Mouse (Mus musculus) hindbrain, embryonic 16.5 days (tissue): ENCODE measurements around the gene Pate4. TPM values are rescaled to one million over a fixed set of nuclear protein-coding genes. Genes with fewer than 3 reads are reported as not detected.

ENCODE experiments used
- ATAC-seq: fragments of 200-750 bp; cut with Nextera tagmentation; 2 replicates; pipeline ENCODE4 v1.8.0; 2017; ENCODE audit warnings: moderate TSS enrichment, moderate library complexity
- H3K27ac ChIP-seq: fragments of 300-500 bp; sonication (generic); 2 replicates; pipeline ENCODE4 v1.5.1; 2014; ENCODE audit warnings: low read depth, mild to moderate bottlenecking, control low read depth, low read length, moderate library complexity
- H3K27me3 ChIP-seq: fragments of 300-500 bp; sonication (generic); replicated peaks from 2 replicates; pipeline ENCODE4 v1.6.1; 2014; ENCODE audit warnings: low read length; ENCODE audit not compliant: control insufficient read depth, insufficient read depth
- H3K36me3 ChIP-seq: fragments of 300-500 bp; sonication (generic); 2 replicates; pipeline ENCODE4 v1.6.1; 2014; ENCODE audit warnings: mild to moderate bottlenecking, low read length, moderate library complexity, mixed read lengths; ENCODE audit not compliant: control insufficient read depth, insufficient read depth
- H3K4me1 ChIP-seq: fragments of 300-500 bp; sonication (generic); 2 replicates; pipeline ENCODE4 v1.6.1; 2014; ENCODE audit warnings: low read depth, low read length; ENCODE audit not compliant: control insufficient read depth, insufficient read depth
- H3K4me2 ChIP-seq: fragments of 300-500 bp; sonication (generic); 2 replicates; pipeline ENCODE4 v1.6.1; 2014; ENCODE audit warnings: mild to moderate bottlenecking, low read length, control low read depth, moderate library complexity
- H3K4me3 ChIP-seq: fragments of 300-500 bp; sonication (generic); 2 replicates; pipeline ENCODE4 v1.5.1; 2014; ENCODE audit warnings: mild to moderate bottlenecking, low read length, control low read depth, moderate library complexity
- H3K9ac ChIP-seq: fragments of 300-500 bp; sonication (generic); 2 replicates; pipeline ENCODE4 v1.6.1; 2014; ENCODE audit warnings: low read depth, mild to moderate bottlenecking, control low read depth, low read length, moderate library complexity
- H3K9me3 ChIP-seq: fragments of 300-500 bp; sonication (generic); 2 replicates; pipeline ENCODE4 v1.6.1; 2014; ENCODE audit warnings: mild to moderate bottlenecking, low read length, moderate library complexity; ENCODE audit not compliant: control insufficient read depth
- WGBS: fragments of 180-500 bp; shearing (Covaris S2); extraction: QIAGEN DNeasy Blood & Tissue Kit; methylation state at CpG from one replicate; pipeline ENCODE4 v1.1.7; 2014; 5-methylcytosine and 5-hydroxymethylcytosine counted together
- polyA plus RNA-seq: library from polyadenylated mRNA; unstranded; fragments of >200 nt; fragmentation: Nextera tagmentation; extraction: Ambion mirVana; gene quantifications from 2 replicates; pipeline ENCODE4 v1.2.1, GENCODE M21; 2015

Gene Pate4
- polyA plus RNA-seq, 1 experiment from 2014 or later, result not detected

- H3K36me3 ChIP-seq, result peaks cover 3% of the 10 kb centered on the region
- peak overlapping the region; percentile 80 for H3K9ac ChIP-seq
- H3K9me3 ChIP-seq, result no peaks in the 10 kb centered on the region
- H3K4me1 ChIP-seq, result peaks cover 8% of the 10 kb centered on the region
- H3K4me2 ChIP-seq, result peak overlapping the region; percentile 64
- no peak overlapping the region for H3K27ac ChIP-seq
- peaks cover 6% of the 10 kb centered on the region for H3K27me3 ChIP-seq
- no peak for ATAC-seq
- 7% methylated on average over 5 of the region's 5 CpGs for WGBS
- H3K4me3 ChIP-seq, result peak overlapping the region; percentile 80
Observed at GRCm38 (mm10) chr9:35570663-35571062, 41.1 kb downstream of the Pate4 start.

DNA sequence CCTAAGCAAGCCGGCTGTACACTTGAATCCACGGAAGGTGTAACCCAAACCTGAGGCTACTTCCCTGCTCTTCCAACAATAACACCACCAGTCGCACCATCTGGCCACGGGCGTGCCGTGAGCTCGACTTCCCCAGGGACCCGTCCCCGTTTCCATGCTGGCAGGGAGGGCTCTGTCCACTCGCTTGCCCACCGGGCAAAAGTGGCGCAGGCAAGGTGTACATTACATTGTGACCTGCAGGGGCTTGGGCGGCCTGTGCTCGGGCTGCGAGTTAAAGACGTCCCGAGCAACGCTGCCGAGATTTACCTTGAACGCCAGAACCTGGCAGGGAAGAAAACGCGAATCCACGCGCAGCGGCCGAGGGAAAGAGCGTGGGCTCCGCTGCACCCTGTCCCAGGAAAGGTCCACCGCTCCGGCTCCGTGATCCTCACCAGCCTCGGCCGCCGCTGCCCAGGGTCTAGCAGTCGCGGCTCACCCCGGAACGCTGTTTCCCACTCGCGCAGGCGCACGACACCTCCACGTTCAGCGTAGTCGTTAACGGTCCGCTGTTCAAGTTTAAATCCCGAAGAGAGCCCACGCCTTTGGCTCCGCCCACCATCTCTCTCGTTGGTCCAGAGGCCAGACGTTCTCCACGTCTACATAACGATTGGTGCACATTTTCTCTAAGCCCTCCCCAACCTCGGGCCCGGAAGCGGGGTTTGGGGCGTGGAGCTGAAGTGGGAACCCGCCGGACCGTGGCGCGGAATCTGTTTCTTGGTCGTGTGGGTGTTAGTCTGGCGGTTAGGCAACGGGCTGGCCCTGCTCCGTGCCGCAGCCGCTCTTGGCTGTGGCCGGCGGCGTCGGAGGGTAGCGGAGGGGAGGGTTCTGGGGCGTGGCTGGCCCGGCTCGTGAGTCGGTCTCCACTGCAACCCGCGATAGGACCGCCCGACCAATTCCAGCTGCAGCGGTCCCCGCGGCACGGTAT, 41.9 kb downstream of the Pate4 start, which contains the start of the genes Pate2 and Hyls1:
Gene Pate2 (plus strand): TSS at position 714 of the 964 bp plus-strand sequence.
Gene Hyls1 (minus strand): TSS at position 828 of the 964 bp plus-strand sequence.
- Histone ChIP-seq H3K27ac (peak within 1 kb of the TSS; percentile 90), H3K36me3 (peaks cover 10% of the 10 kb centered on the region), H3K4me3 (peak within 1 kb of the TSS; percentile 80), H3K4me2 (peak within 1 kb of the TSS; percentile 67), H3K4me1 (peaks cover 8% of the 10 kb centered on the region), H3K9ac (peak within 1 kb of the TSS; percentile 80), H3K27me3 (peaks cover 6% of the 10 kb centered on the region), H3K9me3 (no peaks in the 10 kb centered on the region)
- ATAC-seq, result peak; percentile 98
- under 1% methylated on average over 86 of the region's 86 CpGs for WGBS

GRCm38 (mm10) chr9:35567995-35568394, 43.7 kb downstream of the Pate4 start:
- Histone ChIP-seq H3K36me3 (peaks cover 14% of the 10 kb centered on the region), H3K4me1 (peaks cover 4% of the 10 kb centered on the region), H3K4me3 (no peak overlapping the region), H3K27me3 (no peaks in the 10 kb centered on the region), H3K9ac (no peak overlapping the region), H3K27ac (no peak overlapping the region), H3K4me2 (no peak overlapping the region), H3K9me3 (no peaks in the 10 kb centered on the region)
- WGBS, result 83% methylated on average over 3 of the region's 3 CpGs
- no peak for ATAC-seq

DNA sequence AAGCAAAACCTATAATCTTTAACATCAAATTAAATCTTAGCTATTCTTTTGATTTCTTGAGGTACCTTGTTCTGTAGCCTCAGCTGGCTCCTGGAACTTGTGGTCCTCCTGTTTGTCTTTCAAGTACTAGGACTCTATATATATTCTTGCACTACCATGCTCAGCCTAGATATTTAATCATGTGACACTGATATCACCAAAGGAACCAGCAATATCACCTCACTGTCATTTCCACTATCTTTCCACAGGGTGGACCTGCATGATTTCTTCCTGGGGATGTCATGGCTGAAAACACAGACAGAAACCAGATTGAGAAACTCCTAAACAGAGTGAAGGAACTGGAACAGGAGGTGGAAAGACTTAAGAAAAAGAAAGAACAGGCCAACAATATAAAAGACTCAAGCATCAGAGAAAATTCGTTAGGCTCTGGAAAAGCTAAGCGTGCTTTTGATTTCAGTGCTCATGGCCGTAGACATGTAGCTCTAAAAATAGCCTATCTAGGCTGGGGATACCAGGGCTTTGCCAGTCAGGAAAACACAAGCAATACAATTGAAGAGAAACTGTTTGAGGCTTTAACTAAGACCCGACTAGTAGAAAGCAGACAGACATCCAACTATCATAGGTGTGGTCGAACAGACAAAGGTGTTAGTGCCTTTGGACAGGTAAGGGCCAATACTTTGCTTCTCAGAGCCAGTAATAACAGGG, 47.1 kb downstream of the Pate4 start:
- Histone ChIP-seq H3K36me3 (peaks cover 23% of the 10 kb centered on the region), H3K27ac (no peak overlapping the region), H3K27me3 (no peaks in the 10 kb centered on the region), H3K9me3 (no peaks in the 10 kb centered on the region), H3K4me3 (no peak overlapping the region), H3K9ac (no peak overlapping the region), H3K4me1 (peaks cover 11% of the 10 kb centered on the region), H3K4me2 (no peak overlapping the region)
- no peak for ATAC-seq
- 93% methylated on average over 5 of the region's 5 CpGs for WGBS

DNA sequence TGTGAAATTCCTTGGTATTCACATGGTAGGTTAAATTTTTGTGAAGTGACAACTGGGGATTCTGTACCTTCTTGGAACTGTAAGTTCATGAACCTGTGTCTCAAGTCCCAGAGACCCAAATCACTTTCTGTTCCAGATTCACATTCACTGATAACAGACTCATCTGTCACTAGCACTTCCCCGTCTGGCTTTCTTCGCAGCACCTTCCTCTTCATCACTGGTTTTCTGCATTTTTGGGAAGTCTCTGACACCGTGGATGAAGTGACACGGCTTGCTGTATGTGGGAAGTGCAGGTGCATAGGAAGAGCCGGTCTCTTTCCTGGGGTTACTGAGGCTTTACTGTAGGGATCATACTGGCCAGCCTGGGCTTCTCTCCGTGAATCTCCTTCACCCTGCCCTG, 50.2 kb downstream of the Pate4 start:
- Histone ChIP-seq H3K9me3 (no peaks in the 10 kb centered on the region), H3K4me3 (no peak overlapping the region), H3K4me1 (peaks cover 11% of the 10 kb centered on the region), H3K36me3 (peaks cover 21% of the 10 kb centered on the region), H3K4me2 (no peak overlapping the region), H3K27ac (no peak overlapping the region), H3K27me3 (no peaks in the 10 kb centered on the region), H3K9ac (no peak overlapping the region)
- no peak for ATAC-seq
- WGBS, result 91% methylated on average over 6 of the region's 6 CpGs

- Histone ChIP-seq H3K27me3 (no peaks in the 10 kb centered on the region), H3K9me3 (no peaks in the 10 kb centered on the region), H3K4me2 (no peak overlapping the region), H3K4me3 (no peak overlapping the region), H3K9ac (no peak overlapping the region), H3K27ac (no peak overlapping the region), H3K4me1 (peaks cover 11% of the 10 kb centered on the region), H3K36me3 (peaks cover 21% of the 10 kb centered on the region)
- ATAC-seq, result no peak
- 96% methylated on average over 11 of the region's 11 CpGs for WGBS
Observed at GRCm38 (mm10) chr9:35561076-35561475, 50.7 kb downstream of the Pate4 start.

GRCm38 (mm10) chr9:35559009-35559890, 52.5 kb downstream of the Pate4 start:
- Histone ChIP-seq H3K36me3 (peaks cover 12% of the 10 kb centered on the region), H3K4me3 (peak overlapping the region; percentile 64), H3K4me1 (peaks cover 11% of the 10 kb centered on the region), H3K9ac (peak overlapping the region; percentile 74), H3K27me3 (no peaks in the 10 kb centered on the region), H3K9me3 (no peaks in the 10 kb centered on the region), H3K4me2 (peak overlapping the region; percentile 96), H3K27ac (peak overlapping the region; percentile 89)
- WGBS, result 1% methylated on average over 31 of the region's 31 CpGs
- ATAC-seq, result peak; percentile 92

DNA sequence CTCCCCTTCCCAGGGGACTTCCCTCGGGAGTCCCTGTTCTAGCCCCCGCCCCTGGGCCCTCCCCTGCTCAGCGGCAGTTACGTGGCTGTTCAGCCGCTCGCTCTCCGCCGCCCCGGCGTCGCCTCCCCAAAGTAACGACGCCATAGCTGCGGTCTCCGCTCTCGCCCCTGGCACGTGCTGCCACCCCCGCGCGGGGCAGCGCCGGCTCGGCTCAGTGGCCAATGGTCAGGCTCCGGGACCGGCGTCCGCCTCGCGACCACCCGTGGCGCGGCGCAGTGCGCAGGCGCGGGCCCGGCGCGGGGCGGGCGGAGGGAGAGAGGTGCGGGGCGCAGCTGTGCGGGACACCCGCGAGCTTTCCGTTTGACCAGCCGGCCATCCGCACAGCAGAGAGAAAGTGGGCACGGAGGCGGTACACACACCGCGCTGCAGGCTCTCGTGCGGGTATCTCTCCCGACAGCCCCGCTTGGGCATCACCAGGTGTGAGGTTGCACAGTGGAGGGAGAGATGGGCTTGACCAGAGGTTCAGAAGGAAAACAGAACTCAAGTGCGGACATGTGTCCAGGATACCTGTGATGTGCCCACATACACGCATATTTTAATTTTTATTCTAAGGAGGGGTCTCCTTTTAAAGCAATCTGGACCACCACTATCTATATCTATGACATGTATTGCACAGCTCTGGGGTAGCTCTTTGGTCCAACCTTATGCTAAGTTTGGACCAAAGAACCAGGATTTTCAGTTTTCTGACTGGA, 53.3 kb downstream of the Pate4 start, which contains the start of the genes Ddx25 and Pus3:
Gene Ddx25 (minus strand): TSS at position 272 of the 752 bp plus-strand sequence.
Gene Pus3 (plus strand): TSS at position 339 of the 752 bp plus-strand sequence.
- under 1% methylated on average over 59 of the region's 59 CpGs for WGBS
- no peaks in the 10 kb centered on the region for H3K9me3 ChIP-seq
- peaks cover 11% of the 10 kb centered on the region for H3K4me1 ChIP-seq
- H3K4me3 ChIP-seq, result peak within 1 kb of the TSS; percentile 64
- H3K9ac ChIP-seq, result peak within 1 kb of the TSS; percentile 74
- H3K4me2 ChIP-seq, result peak within 1 kb of the TSS; percentile 96
- ATAC-seq, result peak; percentile 87
- H3K27ac ChIP-seq, result peak within 1 kb of the TSS; percentile 89
- peaks cover 12% of the 10 kb centered on the region for H3K36me3 ChIP-seq
- H3K27me3 ChIP-seq, result no peaks in the 10 kb centered on the region
